Mouse (Mus musculus): ENCODE measurements at regions not wholly inside any gene's neighbourhood (a gene's known extent, or its start where the extent isn't known, plus 50 kb on each side); places are given as distances from the start of the nearest gene placed in this dataset.
"Not testable (repeated sequence)": the region's sequence is repeated elsewhere in the genome, so short reads cannot be mapped to it uniquely, and the experiment has no call there.

DNA sequence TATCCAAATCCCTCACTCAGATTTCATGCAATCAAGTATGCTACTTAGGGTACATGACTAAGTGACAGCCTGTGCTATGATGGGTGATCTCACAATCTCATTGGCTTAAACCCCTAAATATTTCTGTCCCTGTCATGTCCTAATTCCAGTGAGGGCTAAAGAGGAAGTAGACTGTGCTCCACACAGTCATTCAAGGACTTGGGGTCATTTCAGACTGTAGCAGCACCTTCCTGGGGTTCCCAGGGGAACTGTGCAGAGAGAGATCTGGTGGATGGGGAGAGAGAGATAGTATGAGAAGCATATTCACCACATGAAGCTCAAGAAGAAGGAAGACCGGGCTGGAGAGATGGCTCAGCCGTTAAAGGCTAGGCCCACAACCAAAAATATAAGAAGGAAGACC lies 100.7 kb downstream of the H2al2a start:
- no peak for DNase-seq

DNA sequence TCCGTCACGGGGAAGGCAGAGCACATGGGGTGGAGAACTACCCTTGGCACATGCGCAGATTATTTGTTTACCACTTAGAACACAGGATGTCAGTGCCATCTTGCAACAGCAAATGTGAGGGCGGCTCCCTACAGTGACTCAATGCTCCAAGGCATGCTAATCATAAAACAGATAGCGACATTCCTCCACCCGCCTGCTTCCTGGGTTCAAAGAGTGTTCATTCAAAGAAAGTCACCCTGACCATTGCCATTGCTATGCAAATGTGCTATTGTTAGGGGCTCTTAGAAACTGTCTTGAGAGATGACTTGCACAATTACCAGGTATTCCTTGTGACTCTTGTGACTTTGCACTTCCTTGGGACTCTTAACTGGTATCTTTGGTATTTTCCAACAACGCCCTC lies 104.1 kb downstream of the H2al2a start:
- DNase-seq = not testable (repeated sequence)

DNA sequence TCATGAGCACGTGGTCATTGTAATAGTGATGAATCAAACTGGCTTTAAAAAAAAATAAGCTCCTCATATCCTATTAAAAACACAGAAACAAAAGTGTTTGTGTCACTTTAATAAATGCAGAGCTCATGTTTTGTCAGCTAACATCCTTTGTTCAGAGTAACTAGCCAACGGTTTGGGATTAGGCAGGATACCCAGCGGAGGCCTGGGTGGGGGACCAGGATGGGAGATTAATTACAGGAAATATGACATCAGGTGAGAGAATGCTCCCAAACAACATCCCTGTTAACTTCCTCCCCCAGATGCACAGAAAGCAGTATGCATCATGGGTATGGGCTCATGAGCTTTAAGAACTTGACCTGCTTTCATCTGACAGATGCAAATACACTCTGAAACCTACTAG lies 109.1 kb downstream of the H2al2a start:
- DNase-seq = no peak

DNA sequence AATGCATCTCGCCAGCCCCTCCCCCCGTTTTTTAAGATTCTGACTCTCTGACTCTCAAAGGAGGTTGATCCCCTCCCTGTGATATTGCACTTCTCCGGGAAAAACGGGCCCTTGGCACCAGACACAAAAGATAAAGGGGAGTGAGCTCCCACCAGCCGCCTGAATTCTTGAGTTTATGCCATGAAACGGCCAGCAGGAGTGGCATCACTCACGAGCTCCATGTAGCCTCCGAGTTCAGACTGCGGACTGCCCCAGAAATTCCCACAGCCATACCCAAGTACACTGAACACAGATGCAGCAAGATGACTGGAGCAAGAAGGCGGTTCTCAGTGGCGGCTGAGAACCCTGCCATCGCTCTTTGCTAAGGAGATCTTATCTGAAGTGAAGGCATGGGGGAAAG lies 114.4 kb downstream of the H2al2a start:
- DNase-seq = no peak

DNA sequence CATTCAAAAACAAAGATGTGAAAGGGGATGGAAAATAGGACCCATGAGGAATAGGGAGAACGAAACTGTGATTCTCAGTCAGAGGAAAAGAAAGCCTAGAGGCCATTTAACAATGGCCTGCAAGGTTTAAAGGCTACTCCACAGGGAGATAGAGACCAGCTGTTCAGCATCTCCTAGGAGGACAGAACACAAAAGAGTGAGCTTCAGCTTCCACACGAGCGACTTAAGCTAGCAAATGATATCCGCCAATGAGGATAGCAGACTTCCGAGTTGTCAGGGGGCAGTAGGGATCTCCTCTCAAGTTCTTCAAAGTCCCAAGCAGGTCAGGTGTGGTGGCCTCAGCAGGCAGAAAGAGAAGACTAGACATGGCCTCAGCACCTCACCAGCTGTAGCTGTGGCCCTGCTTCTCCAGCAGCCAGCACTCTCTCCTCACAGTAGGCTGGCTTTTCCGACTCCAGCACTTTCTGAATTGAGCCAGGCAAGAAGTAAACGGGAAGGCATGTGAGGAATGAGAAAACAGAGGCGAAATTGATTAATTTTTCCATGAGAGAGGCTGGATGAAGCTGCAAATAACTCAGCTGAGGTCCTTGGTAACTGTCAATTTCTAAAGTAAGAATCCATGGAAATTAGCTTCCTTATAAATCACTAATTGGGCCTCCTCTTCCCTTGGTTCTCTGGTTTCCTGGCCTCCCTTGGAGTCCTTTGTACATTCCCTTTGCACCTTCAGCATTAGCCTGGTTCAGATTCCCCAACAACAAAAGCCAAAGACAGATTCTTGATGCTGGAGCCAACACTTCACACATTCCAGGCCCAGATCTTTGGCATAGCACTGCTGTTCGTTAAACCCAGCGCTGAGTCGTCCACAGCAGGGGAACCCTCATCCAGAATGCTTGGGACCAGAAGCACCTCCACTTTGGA lies 115.7 kb downstream of the H2al2a start:
- DNase-seq = peak in 1 of 2 experiments; percentile 32

DNA sequence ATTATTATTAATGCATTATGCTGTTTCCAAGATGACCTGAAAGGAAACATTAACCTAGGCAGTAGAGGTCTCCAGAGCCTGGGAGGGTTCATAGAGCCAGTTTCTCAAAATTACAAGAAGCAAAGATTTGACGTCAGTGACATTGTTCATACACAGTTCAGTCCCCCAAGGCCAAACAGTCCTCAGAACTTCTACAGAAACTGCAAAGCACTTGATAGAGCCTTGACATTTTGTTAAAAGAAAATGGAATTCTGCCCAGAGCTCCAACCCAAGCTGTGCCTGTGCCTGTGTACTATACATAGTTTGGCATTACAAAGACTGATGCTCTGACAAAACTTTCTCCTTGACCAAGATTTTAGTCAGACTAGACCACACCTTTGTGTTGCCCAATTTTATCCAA lies 118.9 kb downstream of the H2al2a start:
- no peak for DNase-seq

DNA sequence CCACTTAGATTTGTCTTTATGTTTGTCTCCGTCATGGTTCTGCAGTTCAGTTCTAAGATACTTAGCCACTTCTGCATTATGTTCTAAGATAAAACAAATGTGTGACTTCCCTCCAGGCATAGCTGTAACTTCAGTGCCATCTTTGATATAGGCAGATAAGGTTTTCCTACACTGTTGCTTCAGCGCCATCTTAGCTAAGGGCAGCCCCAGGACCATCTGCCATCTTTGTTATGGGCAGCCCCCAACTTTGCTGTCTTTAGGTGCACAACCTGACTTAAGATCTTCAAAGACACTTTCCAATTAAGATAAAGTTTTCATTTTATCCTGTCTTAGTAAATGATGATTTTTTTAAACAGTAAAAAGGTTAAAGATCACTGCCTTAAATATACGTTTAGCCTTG lies 119.8 kb downstream of the H2al2a start:
- no peak for DNase-seq

DNA sequence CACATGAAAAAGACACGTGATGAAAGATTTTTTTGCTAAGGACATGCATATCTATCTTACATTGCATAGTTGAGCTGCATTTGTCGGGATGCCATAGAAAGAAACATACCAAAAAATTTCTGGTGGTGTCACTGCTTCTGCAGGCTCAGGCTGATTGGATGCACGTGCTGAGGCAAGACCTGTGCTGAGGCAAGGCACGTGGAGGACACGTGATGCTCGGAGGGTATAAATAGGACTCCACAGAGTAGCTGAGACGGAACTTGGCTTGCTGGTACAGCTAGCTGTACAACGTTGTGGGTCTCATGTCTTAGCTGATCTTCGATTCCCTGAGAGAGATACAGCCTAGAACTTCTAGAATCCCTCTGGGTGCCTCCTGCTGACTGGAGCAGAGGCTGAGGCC lies 120.6 kb downstream of the H2al2a start:
- no peak for DNase-seq

DNA sequence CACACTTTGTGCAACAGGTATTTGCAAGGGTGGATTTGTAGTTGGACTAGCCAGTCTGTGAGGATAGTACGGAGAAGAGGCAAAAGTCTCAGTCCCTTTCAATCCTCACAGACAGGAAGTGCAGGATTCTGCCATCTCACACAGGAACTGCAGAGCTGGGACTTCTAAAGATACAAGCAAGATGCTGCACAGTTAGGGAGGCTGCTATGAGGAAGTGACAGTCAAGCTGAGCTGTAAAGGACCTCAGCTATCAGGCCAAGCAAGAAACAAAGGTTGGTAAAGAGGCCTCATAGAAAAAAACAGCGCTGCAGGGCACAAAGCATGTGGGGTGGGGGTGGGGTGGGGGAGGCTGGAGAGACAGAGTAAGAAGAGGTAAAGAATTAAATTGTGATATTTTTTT lies 126.2 kb downstream of the H2al2a start:
- DNase-seq = no peak

DNA sequence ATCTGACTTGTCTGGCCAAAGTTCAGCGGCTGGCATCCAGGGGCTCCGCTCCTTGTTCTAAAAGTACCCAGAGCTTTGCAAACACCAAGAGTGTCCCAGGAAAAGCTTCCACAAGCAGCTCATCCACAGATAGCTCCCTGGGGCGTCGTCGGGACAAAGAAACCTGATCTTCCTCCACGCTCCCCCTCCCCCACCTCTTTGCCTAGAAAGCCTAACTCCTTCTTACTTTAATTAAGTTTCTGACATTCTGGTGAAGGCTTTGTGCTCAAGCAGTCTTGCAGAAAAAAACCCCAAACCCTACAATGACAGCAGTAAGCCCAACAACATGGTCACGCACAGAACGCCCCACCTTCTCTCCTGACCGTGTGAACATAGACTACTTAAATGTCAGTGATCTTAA lies 128.6 kb downstream of the H2al2a start:
- peak; percentile 65 to 74 for DNase-seq

DNA sequence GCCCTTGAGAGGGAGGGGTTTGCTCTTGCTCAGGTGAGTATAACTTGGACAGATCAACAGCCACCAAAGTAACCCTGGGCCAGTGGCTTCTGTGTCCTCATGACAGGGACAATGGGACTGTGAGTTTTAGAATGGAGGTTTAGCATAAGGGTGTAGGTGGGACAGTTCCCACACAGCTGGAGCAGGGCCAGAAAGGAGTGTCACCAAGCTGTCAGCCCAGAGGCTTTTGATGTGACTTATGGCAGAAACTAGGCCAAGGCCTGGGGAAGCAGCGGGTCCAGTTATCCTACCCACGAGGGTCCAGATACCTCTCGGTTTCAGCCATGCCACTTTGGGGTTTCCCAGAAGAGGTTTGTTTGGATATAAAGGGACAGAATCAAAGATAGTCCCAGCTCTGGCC lies 129.4 kb downstream of the H2al2a start:
- no peak for DNase-seq

DNA sequence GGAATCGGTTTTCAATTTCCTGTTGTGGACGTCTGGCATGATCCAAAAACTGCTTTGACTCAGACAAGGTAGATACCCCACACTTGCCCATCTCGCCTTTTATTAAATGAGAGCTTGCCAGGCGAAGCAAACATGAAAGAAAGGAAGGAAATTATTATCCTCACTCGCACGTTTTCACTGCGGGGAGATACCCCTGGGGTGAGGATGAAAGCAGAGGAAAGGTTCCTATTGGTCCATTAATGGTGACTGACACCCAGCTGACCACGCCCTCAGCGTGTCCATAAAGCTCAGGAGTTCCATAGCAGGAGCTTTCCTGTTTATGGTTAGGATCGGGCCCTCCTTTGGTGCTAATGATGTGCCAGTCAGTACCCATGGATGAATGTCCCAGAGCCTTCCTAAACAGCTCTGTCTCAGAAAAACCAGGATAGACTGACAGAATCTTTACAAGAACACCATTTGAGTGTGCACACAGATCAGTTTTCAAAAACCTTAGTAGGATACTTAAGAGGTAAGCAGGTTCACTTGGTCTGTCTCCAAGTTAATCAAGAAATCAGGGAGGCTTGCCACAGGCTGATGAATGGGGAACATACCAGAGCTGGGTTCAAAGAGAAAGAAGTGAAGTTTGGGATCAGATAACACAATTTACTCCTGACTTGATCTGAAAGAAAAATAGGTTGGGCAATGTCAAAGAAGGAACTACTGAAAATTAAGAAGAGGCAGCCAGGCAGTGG lies 130.7 kb upstream of the Nebl start:
- DNase-seq = peak in 1 of 2 experiments; percentile 39

DNA sequence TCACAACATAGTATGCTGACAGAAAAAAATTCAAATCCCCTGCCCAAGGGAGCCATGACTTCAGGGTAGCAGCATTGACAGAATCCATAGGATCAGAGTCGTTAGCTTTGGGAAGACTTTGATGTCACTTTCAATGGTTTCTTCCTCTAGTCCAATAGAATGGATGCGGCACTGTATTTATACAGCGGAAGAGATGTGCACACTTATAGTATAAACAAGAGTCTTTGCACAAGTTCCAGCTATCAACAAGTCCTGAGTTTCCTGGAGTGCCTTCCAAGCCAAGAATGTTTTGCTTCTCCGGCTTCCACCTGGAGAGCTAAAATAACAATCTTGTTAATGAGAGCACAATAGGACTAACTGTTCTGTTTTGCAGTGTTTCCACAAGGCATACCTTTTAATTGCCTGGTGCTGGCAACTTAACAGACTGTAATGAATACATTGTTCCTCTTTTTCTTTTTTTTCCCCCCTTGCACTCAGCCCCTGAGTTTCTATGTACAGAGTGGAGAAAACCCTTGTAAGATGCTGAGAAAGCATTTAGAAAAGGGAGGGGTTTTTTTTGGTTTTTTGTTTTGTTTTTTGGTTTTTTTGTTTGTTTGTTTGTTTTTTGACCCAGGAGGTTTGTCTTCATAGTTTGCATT lies 129.8 kb upstream of the Nebl start:
- DNase-seq = no peak

DNA sequence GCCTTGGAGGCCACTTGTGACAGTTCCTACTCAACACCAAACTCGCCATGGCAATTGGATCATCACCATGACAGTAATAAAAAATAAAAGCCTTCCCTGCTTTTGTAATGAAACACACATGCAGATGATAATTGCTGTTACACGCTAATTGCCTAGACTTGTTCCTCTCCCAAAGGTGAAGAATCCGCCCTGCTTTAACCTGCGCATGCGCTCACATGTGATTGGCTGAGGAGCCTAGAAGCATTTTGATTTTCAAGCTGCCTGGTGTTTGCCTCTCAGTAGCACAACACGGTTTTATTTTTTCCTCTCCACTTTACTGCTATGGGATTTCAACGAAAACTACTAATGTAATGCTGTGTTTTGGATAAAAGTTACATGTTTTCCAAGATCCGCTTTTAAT lies 128.0 kb upstream of the Nebl start:
- DNase-seq = no peak

DNA sequence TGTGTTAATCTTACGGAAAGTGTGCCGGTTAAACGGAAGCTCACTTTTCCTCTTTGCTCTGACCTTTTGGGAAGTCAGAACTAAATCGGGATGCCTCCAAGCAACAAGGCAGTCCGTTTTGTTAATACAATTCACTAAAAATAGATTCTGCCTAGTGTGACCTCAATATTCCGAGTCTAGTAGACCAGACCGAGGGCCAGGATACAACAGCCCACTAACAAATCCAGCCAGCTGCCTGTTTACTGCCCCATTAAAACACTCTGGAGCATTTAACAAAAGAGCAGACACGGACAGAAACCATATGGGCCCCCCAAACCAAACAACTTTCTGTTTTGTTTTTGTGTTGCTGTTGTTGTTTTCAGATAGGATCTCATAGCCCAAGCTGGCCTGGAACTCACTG lies 127.1 kb upstream of the Nebl start:
- peak in 1 of 2 experiments; percentile 27 for DNase-seq

DNA sequence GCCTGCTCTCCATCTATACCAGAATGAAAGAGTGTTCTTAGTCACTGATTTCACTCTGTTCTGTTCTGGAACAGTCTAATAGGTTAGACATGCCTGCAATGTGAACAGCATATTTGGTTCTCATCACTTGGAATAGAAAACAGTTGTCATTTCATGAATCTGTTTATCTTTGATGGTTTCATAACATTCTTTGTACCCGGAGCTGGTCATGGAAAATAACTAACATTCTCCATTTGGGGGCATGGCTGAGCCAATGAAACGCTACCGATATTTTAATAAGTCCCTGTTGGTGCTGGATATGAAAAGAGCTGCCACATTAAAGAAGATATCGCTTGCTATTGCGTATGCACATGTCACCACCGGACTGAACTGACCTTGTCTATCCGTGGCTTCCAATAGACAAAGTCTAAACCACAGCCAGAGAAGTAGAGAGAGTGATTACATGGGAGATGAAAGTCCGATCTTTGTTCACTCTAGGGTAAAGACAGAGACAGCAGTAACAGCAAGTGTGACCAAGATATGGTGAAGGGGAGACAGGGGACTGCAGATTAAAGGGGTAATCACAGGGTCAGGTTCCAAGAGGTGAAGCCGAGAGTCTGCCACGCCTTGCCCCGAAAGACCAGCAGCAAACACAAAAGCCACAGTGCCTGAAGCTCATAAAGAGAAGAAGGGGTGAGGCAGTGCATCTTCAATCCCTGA lies 124.5 kb upstream of the Nebl start:
- no peak for DNase-seq

DNA sequence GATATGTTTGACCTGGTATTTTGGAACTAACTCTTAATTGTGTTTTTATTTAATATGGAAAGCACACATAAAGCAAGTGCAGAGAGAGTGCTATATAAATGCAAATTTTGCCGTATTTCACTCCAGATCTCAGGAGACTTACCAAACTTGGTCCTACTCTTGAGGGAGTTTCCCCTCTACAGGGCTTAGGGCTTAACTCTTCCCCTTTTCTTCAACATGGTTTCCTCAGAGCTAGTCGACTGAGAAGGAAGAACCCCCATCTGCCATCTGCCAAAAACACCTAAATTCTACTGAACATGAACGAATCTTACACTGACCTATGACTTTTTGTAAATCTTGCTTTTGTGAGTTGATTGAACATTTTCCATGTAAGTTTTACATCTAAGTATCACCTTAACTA lies 122.8 kb upstream of the Nebl start:
- DNase-seq = no peak

DNA sequence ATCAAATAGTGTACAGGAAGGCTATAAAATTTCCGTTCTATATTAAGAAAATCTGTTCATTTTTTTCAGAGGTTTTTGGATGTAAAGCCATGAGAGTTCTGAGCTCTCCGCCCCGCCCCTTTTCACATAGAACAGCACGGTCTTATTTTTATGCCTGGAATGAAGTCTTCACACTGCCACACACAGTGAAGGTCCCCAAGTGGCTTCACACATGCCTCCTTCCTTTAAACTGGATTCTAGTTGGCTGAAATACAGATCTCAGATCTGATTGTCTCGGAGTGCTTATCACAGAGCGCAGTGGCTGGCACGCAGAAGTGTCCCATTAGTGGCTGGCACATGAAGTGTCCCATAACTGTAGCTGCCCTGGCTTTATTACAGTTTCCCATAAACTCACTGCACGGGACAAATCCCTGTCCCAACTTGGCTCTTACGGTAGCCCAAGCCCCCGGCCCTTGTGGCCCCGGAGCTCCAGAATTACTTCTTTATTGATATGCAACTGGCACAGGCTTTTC lies 122.3 kb upstream of the Nebl start:
- DNase-seq = no peak

DNA sequence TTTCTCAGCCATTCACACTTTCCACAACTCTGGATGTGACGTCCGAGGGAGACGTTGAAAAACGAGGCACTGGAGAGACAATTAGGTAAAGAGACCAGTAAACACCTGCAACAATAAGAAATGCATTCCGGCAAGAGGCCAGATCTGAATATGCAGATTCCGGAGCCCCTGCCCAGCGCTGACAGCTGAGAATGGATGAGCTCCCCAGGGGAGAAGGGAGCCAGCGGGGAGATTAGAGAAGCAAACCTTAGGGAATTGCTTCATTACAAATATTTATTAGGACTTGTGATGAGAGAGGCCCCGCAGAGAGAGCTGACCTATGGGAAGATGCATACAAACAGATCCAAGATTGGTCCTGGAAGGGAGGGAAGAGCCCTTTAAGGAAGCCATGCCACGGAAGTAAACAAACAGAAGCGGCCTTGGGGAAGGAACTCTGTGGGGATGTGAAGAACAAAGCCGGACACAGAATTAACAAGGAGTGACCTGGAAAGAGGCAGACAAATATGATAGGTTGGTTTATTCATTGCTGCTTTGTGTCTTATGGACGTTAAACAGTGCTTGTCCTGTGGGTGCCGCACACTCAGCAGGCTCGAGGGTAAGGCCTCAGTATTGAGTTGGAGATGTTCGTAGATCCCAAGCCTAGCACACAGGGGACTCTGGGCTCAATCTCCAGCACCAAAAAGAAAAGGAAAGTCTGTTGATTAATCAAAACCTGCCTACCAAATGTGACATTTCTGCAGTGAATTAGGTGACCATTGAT lies 121.7 kb upstream of the Nebl start:
- no peak for DNase-seq

DNA sequence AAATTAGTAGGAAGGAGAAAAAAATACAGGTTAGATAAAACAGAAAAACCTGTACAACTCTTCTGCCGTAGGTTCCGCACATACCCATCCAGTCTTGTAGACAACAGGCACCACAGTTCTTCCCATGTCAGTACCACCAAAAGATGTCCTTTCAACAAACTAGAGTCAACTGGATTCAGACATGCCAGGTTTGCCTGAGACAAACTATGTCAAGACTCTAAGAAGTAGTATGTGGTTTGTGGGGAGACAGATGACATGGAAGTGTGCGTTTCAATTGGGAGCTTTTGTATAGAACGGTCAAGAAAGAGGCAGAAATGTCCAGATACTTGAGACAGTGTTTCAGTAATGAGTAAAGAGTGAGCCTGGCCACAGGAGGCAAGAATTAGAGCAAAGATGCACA lies 119.5 kb upstream of the Nebl start:
- DNase-seq = no peak

DNA sequence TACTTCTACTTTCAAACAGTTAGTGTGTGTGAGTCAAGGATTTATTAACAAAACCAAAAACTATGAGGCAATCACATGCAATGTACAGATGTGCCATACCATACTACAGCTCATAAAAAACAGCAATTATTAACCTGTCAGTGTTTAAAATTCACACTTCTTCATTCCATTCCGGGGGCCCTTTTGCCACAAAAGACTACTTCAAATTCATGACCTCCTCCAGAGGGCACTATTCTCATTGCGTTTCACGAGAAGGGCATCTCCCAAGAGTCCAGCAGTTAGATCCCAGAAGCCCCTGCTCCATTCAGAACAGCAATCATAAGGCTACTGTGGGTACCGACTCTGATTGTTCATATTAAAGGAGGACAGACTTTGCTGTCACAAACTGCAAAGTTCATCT lies 118.0 kb upstream of the Nebl start:
- no peak for DNase-seq

DNA sequence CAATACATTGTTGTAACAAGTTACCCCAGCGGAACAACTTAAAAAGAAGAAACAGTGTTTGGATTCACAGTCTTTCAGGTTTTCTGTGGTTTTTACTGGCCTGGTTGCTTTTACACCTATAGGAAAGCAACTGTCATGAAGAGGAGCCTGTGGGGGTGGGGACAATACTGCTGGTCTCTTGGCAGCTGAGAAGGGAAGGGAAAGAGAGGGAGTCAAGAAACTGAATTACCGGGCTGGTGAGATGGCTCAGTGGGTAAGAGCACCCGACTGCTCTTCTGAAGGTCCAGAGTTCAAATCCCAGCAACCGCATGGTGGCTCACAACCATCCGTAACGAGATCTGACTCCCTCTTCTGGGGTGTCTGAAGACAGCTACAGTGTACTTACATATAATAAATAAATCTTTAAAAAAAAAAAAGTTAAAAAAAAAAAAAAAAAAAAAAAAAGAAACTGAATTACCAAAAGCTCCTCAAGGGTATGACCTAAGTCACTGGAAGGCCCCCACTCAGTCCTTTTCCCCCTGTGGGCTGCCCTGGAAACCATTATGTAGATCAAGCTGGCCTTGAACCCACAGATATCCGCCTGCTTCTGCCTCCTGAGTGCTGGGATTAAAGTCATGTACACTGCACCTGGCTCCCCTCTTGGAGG lies 114.3 kb upstream of the Nebl start:
- not testable (repeated sequence) for DNase-seq
